In the genomic region with DNA sequence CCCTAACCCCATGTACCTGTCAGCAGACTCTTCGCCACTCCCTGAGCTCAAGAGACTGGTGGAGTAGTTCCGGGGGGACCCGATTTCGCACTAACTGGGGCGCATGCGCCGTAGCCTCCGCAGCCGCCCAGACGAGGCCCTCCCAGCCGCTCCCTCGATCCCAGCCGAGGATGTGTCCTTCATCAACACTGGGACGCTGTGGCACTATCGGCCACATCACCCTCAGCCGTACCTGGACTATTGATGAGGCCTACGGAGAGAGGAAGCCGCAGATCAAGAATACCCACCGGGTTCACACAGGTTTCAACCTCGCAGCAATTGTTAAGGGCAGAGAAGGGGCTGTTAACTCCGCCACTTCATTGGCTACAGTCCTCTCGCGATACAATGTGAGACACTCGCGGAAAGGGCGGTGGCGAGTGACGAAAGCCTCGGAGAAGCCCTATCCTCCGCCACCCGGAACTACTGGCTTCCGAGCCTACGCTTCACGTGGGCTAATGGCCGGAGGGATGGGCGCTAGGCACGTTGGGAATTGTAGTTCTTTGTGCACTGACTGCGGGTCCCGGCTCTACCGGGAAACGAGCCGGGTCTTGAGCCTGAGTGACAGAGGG, we compare ENCODE assay signal across 8 mouse cellular contexts. TPM values are rescaled to one million over a fixed set of nuclear protein-coding genes. Genes with fewer than 3 reads are reported as not detected.
DNase-seq lines count a peak whose midpoint lies in the region; ATAC-seq and TF ChIP-seq lines count a peak whose summit lies in the region.

No protein-coding gene starts in this region.

- H3K9ac ChIP-seq in embryonic facial prominence, embryonic 15.5 days, result peak overlapping the region; percentile 68
- H3K9ac ChIP-seq in limb, embryonic 14.5 days (ENCODE audit: low read depth, low read length, severe bottlenecking), result peak overlapping the region; percentile 88
- peak overlapping the region; percentile 77 for H3K9ac ChIP-seq in midbrain, postnatal 0 days (replicated peaks; ENCODE audit: low read length, poor library complexity, severe bottlenecking)

- ATAC-seq in embryonic facial prominence, embryonic 15.5 days (ENCODE audit: insufficient number of reproducible peaks, low FRiP score, low TSS enrichment, low read depth), result peak; percentile 96
- ATAC-seq in limb, embryonic 14.5 days (ENCODE audit: low FRiP score, low read depth), result peak; percentile 95
- ATAC-seq in midbrain, postnatal 0 days (ENCODE audit: low FRiP score), result peak; percentile 96

- peak overlapping the region; percentile 93 for H3K4me3 ChIP-seq in bone marrow, adult 2 months (replicated peaks; ENCODE audit: control insufficient read depth, low read depth, low read length)
- peak overlapping the region; percentile 83 for H3K4me3 ChIP-seq in embryonic facial prominence, embryonic 15.5 days (replicated peaks)
- peak overlapping the region; percentile 95 for H3K4me3 ChIP-seq in limb, embryonic 14.5 days (replicated peaks; ENCODE audit: low read length)
- peak overlapping the region; percentile 81 for H3K4me3 ChIP-seq in midbrain, postnatal 0 days (ENCODE audit: low read depth, low read length)

- peaks cover 35% of the 10 kb centered on the region for H3K36me3 ChIP-seq in embryonic facial prominence, embryonic 15.5 days
- H3K36me3 ChIP-seq in limb, embryonic 14.5 days (ENCODE audit: control insufficient read depth, insufficient read depth, low read length), result peaks cover 36% of the 10 kb centered on the region
- peaks cover 26% of the 10 kb centered on the region for H3K36me3 ChIP-seq in midbrain, postnatal 0 days (ENCODE audit: insufficient read depth, low read length)

- no peaks in the 10 kb centered on the region; the same call in 1 of the 2 replicates for H3K4me1 ChIP-seq in bone marrow, adult 2 months (ENCODE audit: control insufficient read depth, insufficient read depth, low read length)
- peaks cover 18% of the 10 kb centered on the region for H3K4me1 ChIP-seq in embryonic facial prominence, embryonic 15.5 days
- peaks cover 10% of the 10 kb centered on the region for H3K4me1 ChIP-seq in limb, embryonic 14.5 days (ENCODE audit: control insufficient read depth, insufficient read depth, low read length)
- H3K4me1 ChIP-seq in midbrain, postnatal 0 days (ENCODE audit: insufficient read depth, low read length), result peaks cover 13% of the 10 kb centered on the region

- TF ChIP-seq POLR2A in bone marrow, adult 2 months (IDR thresholded peaks at IDR 0.05; ENCODE audit: borderline replicate concordance, control insufficient read depth, low read depth, low read length), result peak; percentile 36; the same call in 1 of the 2 replicates
- no peak for TF ChIP-seq POLR2A in limb, embryonic 14.5 days (IDR thresholded peaks at IDR 0.05; ENCODE audit: borderline replicate concordance, extremely low read depth, insufficient read depth, insufficient read length)

- under 1% methylated on average over 42 of the region's 42 CpGs for WGBS in bone marrow, adult 2 months
- WGBS in embryonic facial prominence, embryonic 15.5 days, result under 1% methylated on average over 42 of the region's 42 CpGs
- WGBS in limb, embryonic 14.5 days, result 2% methylated on average over 42 of the region's 42 CpGs
- under 1% methylated on average over 42 of the region's 42 CpGs for WGBS in midbrain, postnatal 0 days

- peak overlapping the region; percentile 84 for H3K4me2 ChIP-seq in embryonic facial prominence, embryonic 15.5 days (replicated peaks)
- peak overlapping the region; percentile 89 for H3K4me2 ChIP-seq in limb, embryonic 14.5 days (replicated peaks; ENCODE audit: low read depth, low read length, severe bottlenecking)
- peak overlapping the region; percentile 75 for H3K4me2 ChIP-seq in midbrain, postnatal 0 days (ENCODE audit: low read depth, low read length, poor library complexity, severe bottlenecking)

- H3K9me3 ChIP-seq in embryonic facial prominence, embryonic 15.5 days (replicated peaks), result no peaks in the 10 kb centered on the region
- no peaks in the 10 kb centered on the region for H3K9me3 ChIP-seq in limb, embryonic 14.5 days (ENCODE audit: control insufficient read depth, low read length)
- H3K9me3 ChIP-seq in midbrain, postnatal 0 days (ENCODE audit: low read length), result no peaks in the 10 kb centered on the region

- TF ChIP-seq CTCF in bone marrow, adult 2 months (IDR thresholded peaks at IDR 0.05; ENCODE audit: control insufficient read depth, insufficient read depth, low read length), result no peak
- no peak for TF ChIP-seq CTCF in midbrain, postnatal 0 days (IDR thresholded peaks at IDR 0.05)

- no peaks in the 10 kb centered on the region for H3K27me3 ChIP-seq in embryonic facial prominence, embryonic 15.5 days
- no peaks in the 10 kb centered on the region for H3K27me3 ChIP-seq in limb, embryonic 14.5 days (ENCODE audit: control insufficient read depth, insufficient read depth, low read length)
- H3K27me3 ChIP-seq in midbrain, postnatal 0 days (ENCODE audit: insufficient read depth, low read length), result no peaks in the 10 kb centered on the region

- peak; percentile 99 for DNase-seq in 416B (ENCODE audit: low read depth)
- DNase-seq in heart, adult 8-10 months (ENCODE audit: low spot score), result peak; percentile 100
- DNase-seq in kidney, adult 9 months, result peak; percentile 99
- DNase-seq in limb, embryonic 14.5 days (ENCODE audit: low spot score), result peak; percentile 99
- DNase-seq in midbrain, postnatal 0 days (ENCODE audit: low spot score), result peak; percentile 99
- peak; percentile 88 to 95 for DNase-seq in spleen, postnatal 14 days (ENCODE audit: low spot score in 2 of 2)

- H3K27ac ChIP-seq in bone marrow, adult 2 months (ENCODE audit: control insufficient read depth, insufficient read depth, low read depth, low read length, poor library complexity), result peak overlapping the region; percentile 91
- peak overlapping the region; percentile 96 for H3K27ac ChIP-seq in embryonic facial prominence, embryonic 15.5 days (replicated peaks)
- H3K27ac ChIP-seq in limb, embryonic 14.5 days (replicated peaks; ENCODE audit: low read depth, low read length), result peak overlapping the region; percentile 92
- peak overlapping the region; percentile 94 for H3K27ac ChIP-seq in midbrain, postnatal 0 days (ENCODE audit: low read depth, low read length)

RNA-seq across cellular contexts. Expression of a gene that starts 0.7 kb away (rescaled TPM):
- 31.7 and 38.5 TPM in 2 replicates for polyA plus RNA-seq in bone marrow, adult 2 months (2011; ENCODE audit: insufficient read depth, insufficient read length, low replicate concordance, missing spikeins)
- polyA plus RNA-seq in embryonic facial prominence, embryonic 15.5 days (2015; fragmentation: Nextera tagmentation; extraction: Ambion mirVana), result 127 and 148 TPM in 2 replicates
- 10 to 100 TPM; 54.6 to 63.0 (median 59.3) TPM for total RNA-seq in heart, adult 8-10 months (2022)
- polyA plus RNA-seq in limb, embryonic 14.5 days (2012; rRNA removed), result 37.8 and 57.8 TPM in 2 replicates
- 129 and 141 TPM in 2 replicates for polyA plus RNA-seq in limb, embryonic 14.5 days (2014; fragmentation: Nextera tagmentation; extraction: Ambion mirVana)
- total RNA-seq in midbrain, postnatal 0 days (2014; rRNA removed), result 33.2 and 34.4 TPM in 2 replicates
- 112 and 116 TPM in 2 replicates for polyA plus RNA-seq in midbrain, postnatal 0 days (2015; fragmentation: Nextera tagmentation; extraction: Ambion mirVana)

RNA-seq across cellular contexts. Expression of a gene that starts 0.8 kb away (rescaled TPM):
- polyA plus RNA-seq in bone marrow, adult 2 months (2011; ENCODE audit: insufficient read depth, insufficient read length, low replicate concordance, missing spikeins), result 22.8 and 26.8 TPM in 2 replicates
- 25.9 and 29.5 TPM in 2 replicates for polyA plus RNA-seq in embryonic facial prominence, embryonic 15.5 days (2015; fragmentation: Nextera tagmentation; extraction: Ambion mirVana)
- total RNA-seq in heart, adult 8-10 months (2022), result 10 to 100 TPM; 51.0 to 57.4 (median 54.5) TPM
- polyA plus RNA-seq in limb, embryonic 14.5 days (2012; rRNA removed), result 24.7 and 35.3 TPM in 2 replicates
- polyA plus RNA-seq in limb, embryonic 14.5 days (2014; fragmentation: Nextera tagmentation; extraction: Ambion mirVana), result 28.2 and 28.3 TPM in 2 replicates
- 6.6 and 12.4 TPM in 2 replicates for total RNA-seq in midbrain, postnatal 0 days (2014; rRNA removed)
- 16.7 and 19.6 TPM in 2 replicates for polyA plus RNA-seq in midbrain, postnatal 0 days (2015; fragmentation: Nextera tagmentation; extraction: Ambion mirVana)

RNA-seq across cellular contexts. Expression of a gene that starts 39.4 kb away (rescaled TPM):
- polyA plus RNA-seq in bone marrow, adult 2 months (2011; ENCODE audit: insufficient read depth, insufficient read length, low replicate concordance, missing spikeins), result not detected in 2 replicates
- 0.43 TPM in 1 of 2 replicates, not detected in the other for polyA plus RNA-seq in embryonic facial prominence, embryonic 15.5 days (2015; fragmentation: Nextera tagmentation; extraction: Ambion mirVana)
- not detected for total RNA-seq in heart, adult 8-10 months (2022)
- polyA plus RNA-seq in limb, embryonic 14.5 days (2012; rRNA removed), result not detected in 2 replicates
- not detected in 2 replicates for polyA plus RNA-seq in limb, embryonic 14.5 days (2014; fragmentation: Nextera tagmentation; extraction: Ambion mirVana)
- not detected in 2 replicates for total RNA-seq in midbrain, postnatal 0 days (2014; rRNA removed)
- polyA plus RNA-seq in midbrain, postnatal 0 days (2015; fragmentation: Nextera tagmentation; extraction: Ambion mirVana), result not detected in 2 replicates

Comparison
In these comparisons a context has a peak if more than half of its experiments do, and no peak if none do; other contexts are left out.
1. Peak in every context shown above with its lines: DNase-seq, ATAC-seq, H3K4me3 ChIP-seq and H3K27ac ChIP-seq.